Mouse (Mus musculus): ENCODE data around the gene Prkcg.

DNA sequence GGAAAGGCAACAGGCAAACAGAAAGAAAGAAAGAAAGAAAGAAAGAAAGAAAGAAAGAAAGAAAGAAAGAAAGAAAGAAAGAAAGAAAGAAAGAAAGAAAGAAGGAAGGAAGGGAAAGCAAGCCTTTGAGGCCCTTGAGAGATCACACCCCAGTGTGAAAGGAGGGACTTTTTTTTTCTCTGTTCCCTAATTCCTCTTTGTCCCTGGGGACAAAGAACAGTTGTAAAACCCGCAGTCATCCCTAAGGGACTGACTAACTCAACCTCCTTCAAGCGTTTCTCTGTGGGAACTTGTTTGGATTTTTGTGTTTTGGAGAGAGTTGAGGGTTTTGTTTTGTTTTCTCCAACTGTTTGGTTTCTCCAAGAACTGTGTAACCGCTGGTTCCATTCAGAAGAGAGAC, 20.7 kb upstream of the Prkcg start:
- no peak for TF ChIP-seq POLR2A (IDR thresholded peaks at IDR 0.05; ENCODE audit: extremely low read depth, insufficient read depth, low read length)
- TF ChIP-seq CTCF (IDR thresholded peaks at IDR 0.05; ENCODE audit: extremely low read depth, insufficient read depth, low read length), result no peak

Data from cortical plate, adult 2 months (tissue).